Mouse (Mus musculus) MEL (cell line): ENCODE results near the gene Ywhag. TPM values are rescaled to one million over a fixed set of nuclear protein-coding genes. Genes with fewer than 3 reads are reported as not detected.
A peak's percentile ranks its signal among the peaks of the same experiment; 100 is the strongest.

Experiments
- DNase-seq: peaks from one replicate; pipeline ENCODE4 v3.0.0; 2011; ENCODE audit warnings: low read depth, low spot score
- H3K27ac ChIP-seq: 2 replicates; pipeline ENCODE4 v1.5.1; 2012; ENCODE audit warnings: low read depth, mild to moderate bottlenecking, control low read depth, low read length, moderate library complexity; ENCODE audit not compliant: control insufficient read depth
- H3K27me3 ChIP-seq, 2 experiments: fragments of 150-350 bp in 1 of 2; sonication (generic) in 1 of 2; 2 replicates each; pipeline ENCODE4 v1.6.1; 2012; ENCODE audit warnings: low read length in 2 of 2, mild to moderate bottlenecking in 2 of 2, improper control_type of control experiment in 1 of 2, moderate library complexity in 1 of 2; ENCODE audit not compliant: insufficient read depth in 2 of 2, control insufficient read depth in 1 of 2
- H3K36me3 ChIP-seq, 2 experiments: 2 replicates each; pipeline ENCODE4 v1.6.1; 2012 to 2014; ENCODE audit warnings: low read length in 2 of 2, improper control_type of control experiment in 1 of 2, inconsistent platforms in 1 of 2, mild to moderate bottlenecking in 1 of 2; ENCODE audit not compliant: insufficient read depth in 2 of 2, control insufficient read depth in 1 of 2
- H3K4me1 ChIP-seq, 2 experiments: fragments of 150-350 bp in 1 of 2; sonication (generic) in 1 of 2; 2 replicates each; pipeline ENCODE4 v1.6.1; 2012; ENCODE audit warnings: low read length in 2 of 2, improper control_type of control experiment in 1 of 2, mild to moderate bottlenecking in 1 of 2; ENCODE audit not compliant: insufficient read depth in 2 of 2, control insufficient read depth in 1 of 2
- H3K4me3 ChIP-seq, 2 experiments: fragments of 150-350 bp in 1 of 2; sonication (generic) in 1 of 2; 2 replicates each; pipeline ENCODE4 v1.5.1; 2012; ENCODE audit warnings: low read depth in 2 of 2, low read length in 2 of 2, mild to moderate bottlenecking in 2 of 2, moderate library complexity in 2 of 2, control low read depth in 1 of 2, improper control_type of control experiment in 1 of 2; ENCODE audit not compliant: control insufficient read depth in 1 of 2, insufficient read depth in 1 of 2
- H3K79me2 ChIP-seq: 2 replicates; pipeline ENCODE4 v1.6.1; 2012; ENCODE audit warnings: mild to moderate bottlenecking, low read length, moderate library complexity; ENCODE audit not compliant: control insufficient read depth, poor library complexity, insufficient read depth
- H3K9ac ChIP-seq: 2 replicates; pipeline ENCODE4 v1.6.1; 2012; ENCODE audit warnings: low read depth, mild to moderate bottlenecking, control low read depth, low read length, moderate library complexity; ENCODE audit not compliant: control insufficient read depth, poor library complexity, severe bottlenecking
- H3K9me3 ChIP-seq: fragments of 150-350 bp; sonication (generic); replicated peaks from 2 replicates; pipeline ENCODE4 v1.6.1; 2012; ENCODE audit warnings: mild to moderate bottlenecking, low read length, improper control_type of control experiment, moderate library complexity; ENCODE audit not compliant: insufficient read depth
- CHD1 ChIP-seq: IDR thresholded peaks from 2 replicates; pipeline ENCODE4 v1.6.1; 2012; ENCODE audit warnings: low read depth, mild to moderate bottlenecking, inconsistent platforms, low read length, improper control_type of control experiment
- CHD2 ChIP-seq: IDR thresholded peaks from 2 replicates; pipeline ENCODE4 v1.6.1; 2011; ENCODE audit warnings: low read length, improper control_type of control experiment
- CTCF ChIP-seq, 3 experiments: IDR thresholded peaks in 2 of 3; conservative IDR thresholded peaks in 1 of 3; 2 replicates each; pipeline ENCODE4 v1.5.1; 2011 to 2012; ENCODE audit warnings: low read length in 3 of 3, low read depth in 2 of 3, mild to moderate bottlenecking in 2 of 3, improper control_type of control experiment in 1 of 3, inconsistent platforms in 1 of 3, mixed read lengths in 1 of 3, moderate library complexity in 1 of 3; ENCODE audit not compliant: control insufficient read depth in 1 of 3, insufficient read depth in 1 of 3, poor library complexity in 1 of 3, severe bottlenecking in 1 of 3
- E2F4 ChIP-seq: IDR thresholded peaks from 2 replicates; pipeline ENCODE4 v1.6.1; 2011; ENCODE audit warnings: low read depth, low read length, improper control_type of control experiment, borderline replicate concordance
- ELF1 ChIP-seq: IDR thresholded peaks from 2 replicates; pipeline ENCODE4 v1.6.1; 2014; ENCODE audit warnings: low read depth, mild to moderate bottlenecking, inconsistent platforms, low read length, improper control_type of control experiment, moderate library complexity
- EP300 ChIP-seq, 2 experiments: IDR thresholded peaks; 2 replicates each; pipeline ENCODE4 v1.6.1; 2011; ENCODE audit warnings: improper control_type of control experiment in 2 of 2, low read length in 2 of 2, low read depth in 1 of 2, mild to moderate bottlenecking in 1 of 2
- ETS1 ChIP-seq: IDR thresholded peaks from 2 replicates; pipeline ENCODE4 v1.6.1; 2012; ENCODE audit warnings: low read depth, mild to moderate bottlenecking, inconsistent platforms, low read length, improper control_type of control experiment, moderate library complexity
- GATA1 ChIP-seq: IDR thresholded peaks from 2 replicates; pipeline ENCODE4 v1.6.1; 2011; ENCODE audit warnings: low read depth, low read length, improper control_type of control experiment
- HCFC1 ChIP-seq: IDR thresholded peaks from 2 replicates; pipeline ENCODE4 v1.6.1; 2012; ENCODE audit warnings: low read depth, mild to moderate bottlenecking, inconsistent platforms, low read length, improper control_type of control experiment, moderate library complexity
- MAX ChIP-seq: IDR thresholded peaks from 2 replicates; pipeline ENCODE4 v1.6.1; 2011; ENCODE audit warnings: low read length, improper control_type of control experiment
- MAZ ChIP-seq: IDR thresholded peaks from 2 replicates; pipeline ENCODE4 v1.6.1; 2012; ENCODE audit warnings: low read depth, mild to moderate bottlenecking, inconsistent platforms, low read length, improper control_type of control experiment
- MEF2A ChIP-seq: IDR thresholded peaks from 2 replicates; pipeline ENCODE4 v1.6.1; 2014; ENCODE audit warnings: low read depth, mild to moderate bottlenecking, inconsistent platforms, low read length, improper control_type of control experiment; ENCODE audit not compliant: poor library complexity, insufficient replicate concordance, severe bottlenecking; ENCODE audit errors: extremely low read depth
- MYC ChIP-seq: IDR thresholded peaks from 2 replicates; pipeline ENCODE4 v1.6.1; 2011; ENCODE audit warnings: low read depth, mild to moderate bottlenecking, low read length, improper control_type of control experiment, moderate library complexity
- NELFE ChIP-seq: IDR thresholded peaks from 2 replicates; pipeline ENCODE4 v1.6.1; 2011; ENCODE audit warnings: low read depth, low read length, improper control_type of control experiment
- NRF1 ChIP-seq: IDR thresholded peaks from 2 replicates; pipeline ENCODE4 v1.6.1; 2014; ENCODE audit warnings: low read depth, mild to moderate bottlenecking, inconsistent platforms, low read length, improper control_type of control experiment, moderate library complexity; ENCODE audit not compliant: poor library complexity, insufficient read depth, severe bottlenecking
- POLR2AphosphoS2 ChIP-seq: IDR thresholded peaks from 2 replicates; pipeline ENCODE4 v1.6.1; 2011; ENCODE audit warnings: low read length, improper control_type of control experiment
- RAD21 ChIP-seq: IDR thresholded peaks from 2 replicates; pipeline ENCODE4 v1.6.1; 2011; ENCODE audit warnings: mild to moderate bottlenecking, low read depth, low read length, improper control_type of control experiment
- SIN3A ChIP-seq: IDR thresholded peaks from 2 replicates; pipeline ENCODE4 v1.6.1; 2012; ENCODE audit warnings: low read length, improper control_type of control experiment, inconsistent platforms
- SMC3 ChIP-seq: IDR thresholded peaks from 2 replicates; pipeline ENCODE4 v1.6.1; 2011; ENCODE audit warnings: low read depth, low read length, improper control_type of control experiment
- TBP ChIP-seq: IDR thresholded peaks from 2 replicates; pipeline ENCODE4 v1.8.0; 2011; ENCODE audit warnings: low read depth, low read length, improper control_type of control experiment
- USF1 ChIP-seq: IDR thresholded peaks from 2 replicates; pipeline ENCODE4 v1.6.1; 2014; ENCODE audit warnings: low read depth, mild to moderate bottlenecking, inconsistent platforms, low read length, improper control_type of control experiment, moderate library complexity
- ZC3H11A ChIP-seq: IDR thresholded peaks from 2 replicates; pipeline ENCODE4 v1.6.1; 2012; ENCODE audit warnings: low read depth, mild to moderate bottlenecking, inconsistent platforms, low read length, improper control_type of control experiment
- ZKSCAN1 ChIP-seq: IDR thresholded peaks from 2 replicates; pipeline ENCODE4 v1.6.1; 2012; ENCODE audit warnings: low read depth, mild to moderate bottlenecking, inconsistent platforms, low read length, improper control_type of control experiment, moderate library complexity
- ZMIZ1 ChIP-seq: IDR thresholded peaks from 2 replicates; pipeline ENCODE4 v1.6.1; 2012; ENCODE audit warnings: low read depth, mild to moderate bottlenecking, inconsistent platforms, low read length, improper control_type of control experiment, moderate library complexity
- ZNF384 ChIP-seq: IDR thresholded peaks from 2 replicates; pipeline ENCODE4 v1.6.1; 2012; ENCODE audit warnings: low read depth, mild to moderate bottlenecking, inconsistent platforms, low read length, improper control_type of control experiment
- polyA plus RNA-seq, 2 experiments: library from polyadenylated mRNA; stranded (reverse) in 1 of 2; unstranded in 1 of 2; fragments of >175 nt in 1 of 2; fragments of >200 nt in 1 of 2; gene quantifications; 2 replicates each; pipeline versions ENCODE4 v1.2.1 to v1.2.4; 2012; ENCODE audit warnings: low replicate concordance in 2 of 2, low read depth in 1 of 2; ENCODE audit not compliant: insufficient read length in 2 of 2, insufficient read depth in 1 of 2, missing spikeins in 1 of 2
- total RNA-seq: library from RNA; depleted of rRNA; stranded (reverse); fragments of 300-350 nt; gene quantifications from 2 replicates; pipeline ENCODE4 v1.2.3, GENCODE M21; 2012

Ywhag gene
- total and polyA plus RNA-seq, 3 experiments: 109 to 295 (median 268) TPM

GRCm38 (mm10) chr5:135898028-135898427 lies 36.4 kb downstream of the Ywhag start:
- H3K27me3 ChIP-seq: no peaks in the 10 kb centered on the region
- TF ChIP-seq EP300 (IDR thresholded peaks at IDR 0.05; ENCODE audit: low read depth in 1 of 2, low read length in 2 of 2) (no peak), SMC3 (peak; percentile 55), SIN3A (no peak), CTCF (IDR thresholded peaks at IDR 0.05 in 2 of 3, conservative IDR thresholded peaks at IDR 0.05 in 1 of 3; ENCODE audit: control insufficient read depth in 1 of 3, insufficient read depth in 1 of 3, low read depth in 2 of 3, low read length in 3 of 3, poor library complexity in 1 of 3, severe bottlenecking in 1 of 3) (peak; percentile 66 to 74 (median 74)), GATA1 (peak; percentile 45), MYC (peak; percentile 76), RAD21 (peak; percentile 25), ZC3H11A (peak; percentile 17; the same call in 1 of the 2 replicates), MAZ (peak; percentile 51; the same call in 1 of the 2 replicates), MAX (peak; percentile 77)
- no peak overlapping the region for H3K9ac ChIP-seq
- H3K4me3 ChIP-seq: no peak overlapping the region
- no peaks in the 10 kb centered on the region for H3K4me1 ChIP-seq
- H3K36me3 ChIP-seq: no peaks in the 10 kb centered on the region
- peak; percentile 87 for DNase-seq
- no peaks in the 10 kb centered on the region for H3K79me2 ChIP-seq
- no peak overlapping the region for H3K27ac ChIP-seq
- H3K9me3 ChIP-seq: no peaks in the 10 kb centered on the region

- H3K4me1 ChIP-seq: no peaks in the 10 kb centered on the region
- no peak for TF ChIP-seq USF1
- TF ChIP-seq ZNF384: no peak
- TF ChIP-seq CHD2: no peak
- TF ChIP-seq MEF2A: no peak
- no peak for TF ChIP-seq MYC
- no peak for TF ChIP-seq ELF1
- no peak for TF ChIP-seq E2F4
- no peak for TF ChIP-seq HCFC1
- no peak for TF ChIP-seq ZKSCAN1
- no peak for TF ChIP-seq ZMIZ1
- no peak for TF ChIP-seq TBP
- TF ChIP-seq NELFE: no peak
- TF ChIP-seq POLR2AphosphoS2: no peak
- TF ChIP-seq CTCF (IDR thresholded peaks at IDR 0.05 in 2 of 3, conservative IDR thresholded peaks at IDR 0.05 in 1 of 3; ENCODE audit: control insufficient read depth in 1 of 3, insufficient read depth in 1 of 3, low read depth in 2 of 3, low read length in 3 of 3, poor library complexity in 1 of 3, severe bottlenecking in 1 of 3): no peak
- TF ChIP-seq CHD1: no peak
- TF ChIP-seq SMC3: no peak
- no peak for TF ChIP-seq ETS1
- TF ChIP-seq NRF1: no peak
- no peak for TF ChIP-seq SIN3A
- no peaks in the 10 kb centered on the region for H3K27me3 ChIP-seq
- no peak overlapping the region for H3K27ac ChIP-seq
- no peak overlapping the region for H3K4me3 ChIP-seq
- no peak for DNase-seq
- no peaks in the 10 kb centered on the region for H3K9me3 ChIP-seq
- no peaks in the 10 kb centered on the region for H3K79me2 ChIP-seq
- H3K36me3 ChIP-seq: no peaks in the 10 kb centered on the region
- H3K9ac ChIP-seq: no peak overlapping the region
These were observed 39.5 kb downstream of the Ywhag start for GRCm38 (mm10) chr5:135894958-135895357.
